Mouse (Mus musculus) intestine, embryonic 15.5 days (tissue): ENCODE results near the gene Hist1h2bg. TPM values are rescaled to one million over a fixed set of nuclear protein-coding genes. Genes with fewer than 3 reads are reported as not detected.
A peak's percentile ranks its signal among the peaks of the same experiment; 100 is the strongest.
"Not testable (repeated sequence)": the region's sequence is repeated elsewhere in the genome, so short reads cannot be mapped to it uniquely, and the experiment has no call there.

ENCODE experiments used
- ATAC-seq: fragments of 200-750 bp; cut with Nextera tagmentation; 2 replicates; pipeline ENCODE4 v1.8.0; 2017; ENCODE audit warnings: moderate TSS enrichment, moderate library complexity
- H3K27ac ChIP-seq: fragments of 300-500 bp; sonication (generic); 2 replicates; pipeline ENCODE4 v1.5.1; 2015; ENCODE audit warnings: mild to moderate bottlenecking, inconsistent platforms
- H3K27me3 ChIP-seq: fragments of 300-500 bp; sonication (generic); replicated peaks from 2 replicates; pipeline ENCODE4 v1.6.1; 2015; ENCODE audit warnings: inconsistent platforms
- H3K36me3 ChIP-seq: fragments of 300-500 bp; sonication (generic); 2 replicates; pipeline ENCODE4 v1.6.1; 2015; ENCODE audit warnings: inconsistent platforms
- H3K4me1 ChIP-seq: fragments of 300-500 bp; sonication (generic); replicated peaks from 2 replicates; pipeline ENCODE4 v1.6.1; 2015; ENCODE audit warnings: inconsistent platforms
- H3K4me2 ChIP-seq: fragments of 300-500 bp; sonication (generic); replicated peaks from 2 replicates; pipeline ENCODE4 v1.6.1; 2015; ENCODE audit warnings: mild to moderate bottlenecking, inconsistent platforms
- H3K4me3 ChIP-seq: fragments of 300-500 bp; sonication (generic); replicated peaks from 2 replicates; pipeline ENCODE4 v1.5.1; 2015; ENCODE audit warnings: inconsistent platforms
- H3K9ac ChIP-seq: fragments of 300-500 bp; sonication (generic); 2 replicates; pipeline ENCODE4 v1.6.1; 2015; ENCODE audit warnings: inconsistent platforms
- H3K9me3 ChIP-seq: fragments of 300-500 bp; sonication (generic); 2 replicates; pipeline ENCODE4 v1.6.1; 2016; ENCODE audit warnings: inconsistent platforms
- WGBS: fragments of 180-500 bp; shearing (Covaris S2); methylation state at CpG from one replicate; pipeline ENCODE4 v1.1.7; 2015; 5-methylcytosine and 5-hydroxymethylcytosine counted together
- polyA plus RNA-seq: library from polyadenylated mRNA; unstranded; fragments of >200 nt; fragmentation: Nextera tagmentation; extraction: Ambion mirVana; gene quantifications from 2 replicates; pipeline ENCODE4 v1.2.1, GENCODE M21; 2015

Gene Hist1h2bg
- polyA plus RNA-seq, 1 experiment from 2014 or later = 7.1 TPM

GRCm38 (mm10) chr13:23542225-23542980, 28.8 kb upstream of the Hist1h2bg start:
- WGBS = 12% methylated on average over 3 of the region's 3 CpGs
- H3K9me3 ChIP-seq, H3K4me1 ChIP-seq, H3K27me3 ChIP-seq, ATAC-seq, H3K36me3 ChIP-seq: not testable (repeated sequence)
- Histone ChIP-seq H3K4me3 (peak overlapping the region; percentile 44), H3K4me2 (peak overlapping the region; percentile 67), H3K27ac (peak overlapping the region; percentile 86), H3K9ac (peak overlapping the region; percentile 45)

GRCm38 (mm10) chr13:23542999-23543607, 28.1 kb upstream of the Hist1h2bg start, which contains the start of gene Hist1h2bh:
Hist1h2bh (minus strand) TSS chr13:23543392.
- Histone ChIP-seq H3K4me3 (peak within 1 kb of the TSS; percentile 44), H3K4me2 (peak within 1 kb of the TSS; percentile 67), H3K9ac (peak within 1 kb of the TSS; percentile 45), H3K27ac (peak within 1 kb of the TSS; percentile 87)
- not testable (repeated sequence) for H3K36me3 ChIP-seq, H3K4me1 ChIP-seq, H3K27me3 ChIP-seq, H3K9me3 ChIP-seq
- peak; percentile 95 for ATAC-seq
- WGBS = under 1% methylated on average over 37 of the region's 42 CpGs

- H3K9ac ChIP-seq = peak within 1 kb of the TSS; percentile 55
- WGBS = under 1% methylated on average over 24 of the region's 45 CpGs
- peak; percentile 93 for ATAC-seq
- no peaks in the 10 kb centered on the region for H3K36me3 ChIP-seq
- H3K27me3 ChIP-seq = no peaks in the 10 kb centered on the region
- peak within 1 kb of the TSS; percentile 67 for H3K4me2 ChIP-seq
- H3K4me1 ChIP-seq = 0 out of 2 replicates have a peak, but pooled peaks cover 2% of the 10 kb centered on the region
- peak within 1 kb of the TSS; percentile 90 for H3K27ac ChIP-seq
- no peaks in the 10 kb centered on the region for H3K9me3 ChIP-seq
- H3K4me3 ChIP-seq = peak within 1 kb of the TSS; percentile 44
Measured at GRCm38 (mm10) chr13:23543965-23544786, 27.0 kb upstream of the Hist1h2bg start, which contains the start of gene Hist1h3f. Hist1h3f (plus strand) TSS chr13:23544052.

GRCm38 (mm10) chr13:23544787-23545120, 26.4 kb upstream of the Hist1h2bg start:
- peak; percentile 19; the same call in 1 of the 2 replicates for ATAC-seq
- H3K27ac ChIP-seq = peak overlapping the region; percentile 90; the same call in 1 of the 2 replicates
- 0 out of 2 replicates have a peak overlapping the region, but pooled peaks have one; percentile 55 for H3K9ac ChIP-seq
- not testable (repeated sequence) for H3K27me3 ChIP-seq, H3K4me1 ChIP-seq, H3K36me3 ChIP-seq, H3K9me3 ChIP-seq
- peak overlapping the region; percentile 44 for H3K4me3 ChIP-seq
- WGBS = 0% methylated on average over 12 of the region's 14 CpGs
- H3K4me2 ChIP-seq = peak overlapping the region; percentile 50

GRCm38 (mm10) chr13:23546694-23547093, 24.5 kb upstream of the Hist1h2bg start:
- no peak overlapping the region for H3K27ac ChIP-seq
- WGBS = 56% methylated on average over 5 of the region's 5 CpGs

GRCm38 (mm10) chr13:23550761-23551145, 20.4 kb upstream of the Hist1h2bg start:
- Histone ChIP-seq H3K36me3 (no peaks in the 10 kb centered on the region), H3K27ac (peak overlapping the region; percentile 92), H3K9ac (peak overlapping the region; percentile 36), H3K4me1 (no peaks in the 10 kb centered on the region; the same call in 1 of the 2 replicates), H3K4me3 (peak overlapping the region; percentile 44), H3K9me3 (no peaks in the 10 kb centered on the region), H3K27me3 (no peaks in the 10 kb centered on the region), H3K4me2 (peak overlapping the region; percentile 61)
- ATAC-seq = no peak
- WGBS = 5% methylated on average over 3 of the region's 3 CpGs

More at GRCm38 (mm10) chr13:23546694-23547093, 24.5 kb upstream of the Hist1h2bg start:
- Histone ChIP-seq H3K9ac (no peak overlapping the region), H3K27me3 (no peaks in the 10 kb centered on the region), H3K4me1 (no peaks in the 10 kb centered on the region), H3K4me3 (no peak overlapping the region), H3K4me2 (no peak overlapping the region), H3K9me3 (no peaks in the 10 kb centered on the region), H3K36me3 (no peaks in the 10 kb centered on the region)
- no peak for ATAC-seq

- peak within 1 kb of the TSS; percentile 44 for H3K4me3 ChIP-seq
- peak within 1 kb of the TSS; percentile 92 for H3K27ac ChIP-seq
- peak; percentile 84 for ATAC-seq
- not testable (repeated sequence) for H3K27me3 ChIP-seq, H3K9me3 ChIP-seq, H3K4me1 ChIP-seq, H3K36me3 ChIP-seq
- H3K4me2 ChIP-seq = peak within 1 kb of the TSS; percentile 61
- H3K9ac ChIP-seq = peak within 1 kb of the TSS; percentile 36
- WGBS = under 1% methylated on average over 47 of the region's 47 CpGs
Measured at GRCm38 (mm10) chr13:23551146-23551834, 19.9 kb upstream of the Hist1h2bg start, which contains the start of gene Hist1h4f. Hist1h4f (minus strand) TSS chr13:23551648.

- H3K4me2 ChIP-seq = peak overlapping the region; percentile 61
- peak overlapping the region; percentile 44 for H3K4me3 ChIP-seq
- 53% methylated on average over 8 of the region's 8 CpGs for WGBS
- H3K4me1 ChIP-seq = peaks cover 3% of the 10 kb centered on the region
- H3K36me3 ChIP-seq = no peaks in the 10 kb centered on the region
- no peaks in the 10 kb centered on the region for H3K9me3 ChIP-seq
- no peak for ATAC-seq
- H3K27me3 ChIP-seq = no peaks in the 10 kb centered on the region
- 0 out of 2 replicates have a peak overlapping the region, but pooled peaks have one; percentile 30 for H3K9ac ChIP-seq
- H3K27ac ChIP-seq = peak overlapping the region; percentile 92
Measured at GRCm38 (mm10) chr13:23551931-23552914, 19.0 kb upstream of the Hist1h2bg start.

- H3K36me3 ChIP-seq = no peaks in the 10 kb centered on the region
- peaks cover 3% of the 10 kb centered on the region for H3K4me1 ChIP-seq
- peak within 1 kb of the TSS; percentile 98 for H3K27ac ChIP-seq
- no peaks in the 10 kb centered on the region for H3K27me3 ChIP-seq
- no peak for ATAC-seq
- no peak within 1 kb of the TSS for H3K9ac ChIP-seq
- peak within 1 kb of the TSS; percentile 61; the same call in 1 of the 2 replicates for H3K4me2 ChIP-seq
- no peak within 1 kb of the TSS for H3K4me3 ChIP-seq
- no peaks in the 10 kb centered on the region for H3K9me3 ChIP-seq
Measured at GRCm38 (mm10) chr13:23552962-23553361, 18.2 kb upstream of the Hist1h2bg start, which contains the start of gene Hist1h1d. Hist1h1d (plus strand) TSS chr13:23553262.

GRCm38 (mm10) chr13:23554393-23554792, 16.8 kb upstream of the Hist1h2bg start:
- H3K9ac ChIP-seq = peak overlapping the region; percentile 28
- peak overlapping the region; percentile 56 for H3K4me3 ChIP-seq
- WGBS = 16% methylated on average over 9 of the region's 9 CpGs
- peak overlapping the region; percentile 88 for H3K4me2 ChIP-seq
- H3K27ac ChIP-seq = peak overlapping the region; percentile 98
- H3K4me1 ChIP-seq = peaks cover 3% of the 10 kb centered on the region
- no peaks in the 10 kb centered on the region for H3K27me3 ChIP-seq
- no peak for ATAC-seq
- H3K9me3 ChIP-seq = no peaks in the 10 kb centered on the region
- H3K36me3 ChIP-seq = no peaks in the 10 kb centered on the region
